14 mouse cellular contexts compared by ENCODE assay signal in the genomic region with DNA sequence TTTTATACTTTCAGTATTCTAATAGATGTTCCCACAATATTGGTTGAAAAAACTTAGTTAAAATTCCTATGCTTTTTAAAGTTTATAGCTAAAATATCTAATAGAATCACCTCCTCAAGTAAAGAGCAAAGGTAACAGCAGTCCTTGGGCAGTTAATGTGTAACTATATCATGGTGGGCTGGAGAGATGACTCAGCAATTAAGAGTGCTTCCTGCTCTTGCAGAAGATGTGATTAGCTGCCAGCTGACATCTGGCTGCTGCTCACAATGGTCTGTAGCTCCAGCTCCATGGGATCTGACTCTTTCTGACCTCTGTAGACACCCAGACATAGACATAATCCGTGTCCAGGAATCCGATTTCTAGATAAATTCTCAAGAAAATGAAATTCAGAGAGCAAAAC.
DNase-seq lines count a peak whose midpoint lies in the region; ATAC-seq and TF ChIP-seq lines count a peak whose summit lies in the region.
"Had no signal": no experiment of that assay in that cellular context is flagged by ENCODE, and none has a peak within 500 bp of the region (broad histone marks: within the 10 kb centered on the region; RNA-seq: fewer than 3 reads in every experiment).

No protein-coding gene starts in this region.

- TF ChIP-seq CTCF in kidney, adult 2 months (conservative IDR thresholded peaks at IDR 0.05; ENCODE audit: insufficient read depth, insufficient read length, low read depth, low read length): no peak
- TF ChIP-seq CTCF in MEL (IDR thresholded peaks at IDR 0.05 in 2 of 3, conservative IDR thresholded peaks at IDR 0.05 in 1 of 3; ENCODE audit: control insufficient read depth in 1 of 3, insufficient read depth in 1 of 3, low read depth in 2 of 3, low read length in 3 of 3, poor library complexity in 1 of 3, severe bottlenecking in 1 of 3): no peak

- ATAC-seq in intestine, embryonic 15.5 days: peak; percentile 93
- no peak for ATAC-seq in hindbrain, embryonic 12.5 days (ENCODE audit: low FRiP score)

- no peak overlapping the region for H3K27ac ChIP-seq in kidney, adult 2 months (ENCODE audit: insufficient read depth, low read depth, low read length)
- H3K27ac ChIP-seq in MEL (ENCODE audit: control insufficient read depth, low read depth, low read length): no peak overlapping the region
- H3K27ac ChIP-seq in intestine, embryonic 15.5 days: no peak overlapping the region
- H3K27ac ChIP-seq in hindbrain, embryonic 12.5 days: no peak overlapping the region
- H3K27ac ChIP-seq: lung, embryonic 15.5 days; neural tube, embryonic 12.5 days had no signal

- no peak overlapping the region for H3K4me3 ChIP-seq in kidney, adult 2 months (ENCODE audit: insufficient read depth, low read depth, low read length)
- no peak overlapping the region for H3K4me3 ChIP-seq in MEL (ENCODE audit: control insufficient read depth in 1 of 2, insufficient read depth in 1 of 2, low read depth in 2 of 2, low read length in 2 of 2)
- no peak overlapping the region for H3K4me3 ChIP-seq in intestine, embryonic 15.5 days (replicated peaks)
- H3K4me3 ChIP-seq in hindbrain, embryonic 12.5 days: no peak overlapping the region
- H3K4me3 ChIP-seq: lung, embryonic 15.5 days; neural tube, embryonic 12.5 days had no signal

- WGBS in kidney, adult 2 months: 72% methylated on average over 2 of the region's 2 CpGs
- 81% methylated on average over 2 of the region's 2 CpGs for WGBS in intestine, embryonic 15.5 days
- 69% methylated on average over 2 of the region's 2 CpGs for WGBS in hindbrain, embryonic 12.5 days

- H3K79me2 ChIP-seq in MEL (ENCODE audit: control insufficient read depth, insufficient read depth, low read length, poor library complexity): no peaks in the 10 kb centered on the region

- H3K27me3 ChIP-seq in kidney, adult 2 months (replicated peaks; ENCODE audit: control insufficient read depth, insufficient read depth, low read length): no peaks in the 10 kb centered on the region
- H3K27me3 ChIP-seq in MEL (ENCODE audit: control insufficient read depth in 1 of 2, insufficient read depth in 2 of 2, low read length in 2 of 2): no peaks in the 10 kb centered on the region
- no peaks in the 10 kb centered on the region for H3K27me3 ChIP-seq in intestine, embryonic 15.5 days (replicated peaks)
- no peaks in the 10 kb centered on the region for H3K27me3 ChIP-seq in hindbrain, embryonic 12.5 days
- H3K27me3 ChIP-seq: lung, embryonic 15.5 days; neural tube, embryonic 12.5 days had no signal

- no peak for TF ChIP-seq EP300 in MEL (IDR thresholded peaks at IDR 0.05; ENCODE audit: low read depth in 1 of 2, low read length in 2 of 2)

- peak; percentile 23 for DNase-seq in kidney, adult 2 months
- no peak for DNase-seq in kidney, postnatal 14 days
- DNase-seq in MEL (ENCODE audit: low read depth, low spot score): peak; percentile 45
- DNase-seq in lung, postnatal 25 days (ENCODE audit: low spot score): peak; percentile 1
- no peak for DNase-seq in ovary, adult 18-20 months (ENCODE audit: low spot score)
- DNase-seq in adrenal gland, adult 2 months: no peak
- DNase-seq: heart, adult 18-20 months; heart, postnatal 10 days; midbrain, embryonic 14.5 days; right cerebral cortex, adult 18-20 months had no signal

- no peaks in the 10 kb centered on the region for H3K9me3 ChIP-seq in MEL (replicated peaks; ENCODE audit: insufficient read depth, low read length)
- no peaks in the 10 kb centered on the region for H3K9me3 ChIP-seq in intestine, embryonic 15.5 days
- no peaks in the 10 kb centered on the region for H3K9me3 ChIP-seq in hindbrain, embryonic 12.5 days (replicated peaks)
- H3K9me3 ChIP-seq: lung, embryonic 15.5 days; neural tube, embryonic 12.5 days had no signal

- no peaks in the 10 kb centered on the region for H3K4me1 ChIP-seq in kidney, adult 2 months (ENCODE audit: control insufficient read depth, insufficient read depth, low read length)
- no peaks in the 10 kb centered on the region for H3K4me1 ChIP-seq in MEL (ENCODE audit: control insufficient read depth in 1 of 2, insufficient read depth in 2 of 2, low read length in 2 of 2)
- no peaks in the 10 kb centered on the region for H3K4me1 ChIP-seq in intestine, embryonic 15.5 days (replicated peaks)
- H3K4me1 ChIP-seq in hindbrain, embryonic 12.5 days: no peaks in the 10 kb centered on the region
- H3K4me1 ChIP-seq: neural tube, embryonic 12.5 days had no signal

- no peak overlapping the region for H3K4me2 ChIP-seq in intestine, embryonic 15.5 days (replicated peaks)
- no peak overlapping the region for H3K4me2 ChIP-seq in hindbrain, embryonic 12.5 days (replicated peaks)
- H3K4me2 ChIP-seq: lung, embryonic 15.5 days; neural tube, embryonic 12.5 days had no signal

- no peak overlapping the region for H3K9ac ChIP-seq in MEL (ENCODE audit: control insufficient read depth, low read depth, low read length, poor library complexity, severe bottlenecking)
- H3K9ac ChIP-seq in intestine, embryonic 15.5 days: no peak overlapping the region
- H3K9ac ChIP-seq in hindbrain, embryonic 12.5 days: no peak overlapping the region
- H3K9ac ChIP-seq: lung, embryonic 15.5 days; neural tube, embryonic 12.5 days had no signal

- no peak for TF ChIP-seq RAD21 in MEL (IDR thresholded peaks at IDR 0.05; ENCODE audit: low read depth, low read length)

- no peak for TF ChIP-seq POLR2A in kidney, adult 2 months (IDR thresholded peaks at IDR 0.05; ENCODE audit: low read depth, low read length)
- no peak for TF ChIP-seq POLR2A in MEL (IDR thresholded peaks at IDR 0.05; ENCODE audit: control insufficient read depth in 1 of 2, insufficient read depth in 1 of 2, low read depth in 1 of 2, low read length in 2 of 2, poor library complexity in 1 of 2)

- H3K36me3 ChIP-seq in kidney, adult 2 months (ENCODE audit: control insufficient read depth, insufficient read depth, low read length): no peaks in the 10 kb centered on the region
- H3K36me3 ChIP-seq in MEL (ENCODE audit: control insufficient read depth in 1 of 2, insufficient read depth in 2 of 2, low read length in 2 of 2): no peaks in the 10 kb centered on the region
- H3K36me3 ChIP-seq in intestine, embryonic 15.5 days: no peaks in the 10 kb centered on the region
- H3K36me3 ChIP-seq in hindbrain, embryonic 12.5 days: no peaks in the 10 kb centered on the region
- H3K36me3 ChIP-seq: lung, embryonic 15.5 days; neural tube, embryonic 12.5 days had no signal

TF ChIP-seq in MEL, 35 proteins besides CTCF, POLR2A, EP300 and RAD21:
- TF ChIP-seq TBP (IDR thresholded peaks at IDR 0.05; ENCODE audit: low read depth, low read length): no peak
- TF ChIP-seq MAFK (IDR thresholded peaks at IDR 0.05; ENCODE audit: borderline replicate concordance, low read depth, low read length): 0 out of 2 replicates have a peak, but pooled peaks have one; percentile 15
- no peak for TF ChIP-seq BHLHE40 (IDR thresholded peaks at IDR 0.05; ENCODE audit: borderline replicate concordance, low read depth, low read length)

Comparison
In these comparisons a context has a peak if more than half of its experiments do, and no peak if none do; other contexts are left out.
1. DNase-seq: peak in kidney, adult 2 months (single experiment), MEL (single experiment) and lung, postnatal 25 days (single experiment); none in kidney, postnatal 14 days (single experiment), ovary, adult 18-20 months (single experiment) and adrenal gland, adult 2 months (single experiment).